Mouse (Mus musculus): ENCODE measurements around the gene 1700021F05Rik. TPM values are rescaled to one million over a fixed set of nuclear protein-coding genes. Genes with fewer than 3 reads are reported as not detected.

1700021F05Rik gene
- total RNA-seq, 2 experiments from 2014 or later: 83.3 to 126 TPM

DNA sequence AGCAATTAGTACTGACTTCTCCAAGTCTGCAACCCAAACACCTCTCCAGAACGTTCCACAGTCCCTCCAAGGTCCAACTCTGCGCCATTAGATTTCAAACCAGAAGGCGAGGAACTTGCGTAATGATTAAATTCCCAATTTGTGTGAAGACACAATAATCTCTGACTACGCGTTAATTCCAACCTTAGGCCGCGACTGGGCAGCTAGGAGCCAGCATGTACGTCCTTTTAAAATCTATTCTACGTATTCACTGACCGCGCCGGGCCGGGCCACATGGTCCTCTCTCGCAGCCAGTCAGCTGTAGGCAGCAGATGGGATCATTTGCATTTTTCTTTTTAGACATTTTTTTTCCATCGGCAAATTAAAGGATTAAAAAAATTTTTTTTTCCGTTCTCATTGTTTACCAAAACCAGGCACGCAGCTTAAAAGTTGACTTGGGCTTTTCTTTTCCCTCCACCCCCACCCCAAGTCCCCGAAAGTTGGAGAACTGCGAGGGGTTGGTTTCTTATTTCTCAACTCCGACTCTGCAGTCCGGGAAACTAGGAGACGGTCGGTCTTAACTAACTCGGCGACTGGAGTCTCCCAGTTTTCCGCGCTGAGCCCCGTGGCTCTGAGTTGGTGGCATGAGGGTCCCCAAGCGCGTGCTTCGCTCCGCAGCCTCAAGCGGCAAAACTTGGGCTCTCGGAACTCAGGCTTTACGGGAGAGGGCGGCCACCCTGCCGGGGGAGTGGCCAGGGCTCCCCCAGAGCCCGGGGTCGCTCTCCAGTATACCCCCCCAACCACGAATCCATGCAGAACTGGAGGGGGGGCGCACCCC, 62.7 kb downstream of the 1700021F05Rik start:
- peak overlapping the region; percentile 96 for H3K4me3 ChIP-seq
- peak overlapping the region; percentile 88 for H3K27ac ChIP-seq
- peak; percentile 76 for DNase-seq
- no peak for TF ChIP-seq CTCF (IDR thresholded peaks at IDR 0.05)
- intact Hi-C loops (cut with DNase I): loop anchor here (10.0 kb wide), 1 partner anchor 523 kb away; no protein-coding TSS in a partner anchor

DNA sequence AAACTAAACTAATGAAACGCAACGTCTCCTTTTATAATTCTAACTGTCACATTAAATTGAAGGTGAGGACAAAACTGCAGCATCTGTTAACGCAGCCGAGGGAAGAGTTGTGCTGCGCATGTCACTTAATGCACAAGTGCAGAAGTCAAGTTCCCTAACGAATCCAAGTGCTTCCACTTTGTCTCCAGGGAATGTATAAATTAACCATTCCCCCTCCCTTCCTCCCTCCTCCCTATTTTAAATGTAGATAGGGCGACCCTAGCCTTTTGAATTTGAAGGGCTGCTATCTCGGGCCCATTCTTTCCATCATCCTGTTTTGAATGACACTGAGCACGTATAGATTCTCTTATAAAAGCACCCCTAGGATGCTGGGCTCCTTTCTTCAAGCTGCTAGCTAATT, 63.3 kb downstream of the 1700021F05Rik start:
- peak overlapping the region; percentile 88 for H3K27ac ChIP-seq
- intact Hi-C loops (cut with DNase I): loop anchor here (10.0 kb wide), 1 partner anchor 523 kb away; no protein-coding TSS in a partner anchor
- no peak for TF ChIP-seq CTCF (IDR thresholded peaks at IDR 0.05)
- no peak for DNase-seq
- peak overlapping the region; percentile 96 for H3K4me3 ChIP-seq

DNA sequence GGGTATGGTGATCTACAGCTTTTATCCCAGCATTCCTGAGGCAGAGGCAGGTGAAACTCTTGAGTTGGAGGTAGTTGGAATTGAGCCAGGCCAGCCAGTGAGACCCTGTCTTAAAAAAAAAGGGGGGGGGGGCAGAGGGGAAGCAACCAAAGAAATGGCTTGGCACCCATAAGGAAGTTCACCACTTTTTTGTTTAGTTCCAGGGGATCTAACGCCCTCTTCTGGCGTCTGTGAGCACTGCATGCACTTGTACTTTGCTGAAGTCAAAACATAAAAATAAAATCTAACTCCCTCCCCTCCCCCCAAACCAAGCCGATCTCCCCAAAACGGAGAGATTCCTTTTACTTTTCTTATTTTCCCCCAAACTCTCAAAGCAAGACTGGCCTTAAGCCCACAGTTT, 65.4 kb downstream of the 1700021F05Rik start:
- DNase-seq: peak; percentile 37

More for the DNA sequence above, 65.4 kb downstream of the 1700021F05Rik start:
- intact Hi-C loops (cut with DNase I): loop anchor here (10.0 kb wide), 1 partner anchor 521 kb away; no protein-coding TSS in a partner anchor
- Histone ChIP-seq H3K27ac (no peak overlapping the region), H3K4me3 (no peak overlapping the region)
- peak; percentile 60 for TF ChIP-seq CTCF (IDR thresholded peaks at IDR 0.05)

Other genes with a start within 250 kb of the 1700021F05Rik start
- 1 to 10 TPM; 4.4 to 4.9 TPM for gene Bend3, start 62.2 kb downstream of the 1700021F05Rik start, total RNA-seq (2021)
- gene Gm9803, start 16.9 kb downstream of the 1700021F05Rik start, total RNA-seq (2021): 10 to 100 TPM; 15.5 to 18.9 TPM
- gene Cd24a, start 37.3 kb upstream of the 1700021F05Rik start, total RNA-seq (2021): 100 to 1,000 TPM; 120 to 170 TPM